Mouse (Mus musculus): Measurements from ENCODE around the gene Herpud2.

Gene Herpud2

DNA sequence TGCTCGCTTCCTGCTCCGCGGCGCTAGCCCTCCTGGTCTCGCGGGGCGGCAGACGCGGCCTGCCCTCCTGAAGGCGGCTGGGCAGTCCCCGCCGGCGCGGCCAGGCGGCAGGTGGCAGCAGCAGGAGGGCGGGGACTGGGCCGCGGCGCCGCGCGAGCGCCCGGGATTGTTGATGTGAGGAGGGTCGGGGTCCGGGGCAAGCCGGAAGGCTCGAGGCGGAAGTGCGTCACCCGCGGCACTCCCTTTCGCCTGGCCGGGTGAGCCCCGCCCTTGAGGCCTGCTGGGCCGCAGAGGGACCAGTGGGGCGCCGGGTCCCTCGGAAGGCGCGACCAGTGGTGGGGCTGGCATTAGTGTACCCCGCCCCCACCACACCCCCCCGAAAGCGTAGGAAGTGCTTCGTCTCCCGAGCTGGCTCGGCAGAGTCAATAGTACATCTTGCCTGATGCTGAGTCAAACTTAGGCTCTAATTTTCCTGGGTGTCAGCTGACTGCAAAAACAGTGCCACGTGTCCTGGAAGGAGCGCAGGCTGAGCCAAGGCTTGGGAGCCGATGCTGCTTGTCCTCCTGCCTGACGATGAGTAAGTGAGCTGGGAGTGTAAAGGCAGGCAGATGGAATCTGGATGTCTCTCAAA lies at the start of gene Herpud2:
TSS of gene Herpud2 (minus strand) at position 210 of the 631 bp plus-strand sequence.
- DNase-seq (ENCODE audit: low spot score): peak; percentile 93

DNA sequence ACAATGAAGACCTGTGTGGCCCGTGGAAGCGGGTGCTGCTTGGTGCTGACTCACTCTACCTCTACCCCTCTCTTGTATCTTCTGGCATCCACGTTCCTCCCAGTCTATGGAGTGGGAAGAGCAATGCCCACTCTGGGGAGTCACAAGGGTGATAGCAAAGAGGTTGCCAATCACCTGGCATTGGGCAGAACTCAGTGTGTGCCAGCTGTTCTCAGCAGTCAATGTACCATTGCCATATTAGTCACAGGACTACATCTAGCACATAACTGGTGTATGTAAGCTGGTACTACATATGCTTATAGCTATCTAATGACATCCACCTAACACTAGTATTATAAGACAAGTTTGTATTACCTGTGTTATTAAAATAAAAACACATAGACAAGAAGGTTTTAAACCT lies 49.4 kb upstream of the Herpud2 start:
- no peak for DNase-seq (ENCODE audit: low spot score)

DNA sequence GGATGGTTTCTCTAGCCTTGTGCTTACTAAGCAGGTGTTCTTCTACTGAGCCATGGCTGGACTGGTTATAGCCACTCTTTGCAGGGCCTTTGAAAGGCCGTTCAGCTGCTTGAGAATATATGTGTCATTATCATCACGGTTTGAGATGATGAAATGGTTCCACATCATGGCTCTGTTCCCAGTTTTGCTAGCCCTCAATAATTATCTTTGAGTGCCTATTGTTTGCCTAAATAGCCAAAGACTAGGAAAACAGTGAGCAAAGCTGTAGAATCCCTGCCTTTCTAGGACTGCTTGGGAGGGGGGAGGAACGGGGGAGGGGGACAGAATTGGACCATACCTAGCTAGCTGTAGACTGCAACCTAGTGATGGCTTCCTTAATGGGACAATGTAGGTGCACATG lies 48.5 kb upstream of the Herpud2 start:
- no peak for DNase-seq (ENCODE audit: low spot score)

DNA sequence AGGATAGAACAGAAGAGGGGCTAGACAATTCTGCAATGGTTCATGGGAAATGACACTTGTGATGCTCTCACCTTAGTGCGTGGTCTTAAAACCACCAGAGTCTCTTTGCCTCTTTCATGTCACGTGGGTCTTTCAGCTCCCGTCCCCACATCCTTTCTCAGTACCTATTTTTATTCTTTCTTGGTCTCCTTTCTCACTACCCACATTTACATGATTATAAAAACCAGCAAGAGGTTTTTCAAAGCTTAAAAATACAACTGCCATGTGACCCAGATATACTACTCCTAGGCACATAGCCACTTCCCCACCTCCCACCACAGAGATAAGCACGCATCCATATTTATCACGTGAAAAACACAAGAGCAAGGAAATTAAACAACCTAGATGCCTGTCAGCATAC lies 45.1 kb upstream of the Herpud2 start:
- DNase-seq (ENCODE audit: low spot score): no peak

DNA sequence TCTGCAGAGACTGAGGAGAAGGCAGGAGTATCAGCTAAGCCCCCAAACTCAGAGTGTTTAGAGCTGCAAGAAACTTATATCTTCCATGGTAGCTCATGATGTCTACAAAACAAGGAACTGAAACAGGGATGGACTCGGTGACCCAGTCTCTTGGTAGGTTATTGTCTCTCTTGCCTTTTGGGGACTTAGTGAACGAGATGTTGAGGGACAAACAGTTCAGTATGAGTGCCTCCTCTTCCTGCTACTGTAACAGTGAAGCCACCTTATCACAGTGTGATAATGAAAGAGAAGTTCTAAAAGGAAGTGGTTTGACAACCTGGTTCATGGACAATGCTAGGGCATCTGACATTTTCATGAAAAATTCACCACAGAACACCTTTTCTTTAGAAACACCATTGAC lies 40.0 kb upstream of the Herpud2 start:
- DNase-seq (ENCODE audit: low spot score): no peak

DNA sequence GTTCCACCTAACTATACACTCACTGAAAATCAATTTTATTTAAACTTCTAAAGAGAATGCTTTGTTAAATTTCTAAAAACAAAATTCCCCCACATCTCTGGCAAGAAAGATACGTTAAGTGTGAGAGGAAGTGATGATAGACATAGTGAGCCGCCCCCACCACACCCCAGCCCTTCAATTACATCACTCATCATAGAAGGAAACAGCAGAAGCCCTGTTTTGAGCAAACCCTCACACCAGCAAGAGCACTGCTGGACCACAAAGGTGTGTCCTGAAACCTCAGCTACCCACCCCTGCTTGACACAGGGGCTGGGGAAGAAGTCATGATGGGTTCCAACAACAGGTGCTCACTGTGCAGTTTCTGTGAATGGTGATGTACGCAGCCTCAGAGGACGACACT lies 34.9 kb upstream of the Herpud2 start:
- no peak for DNase-seq (ENCODE audit: low spot score)

DNA sequence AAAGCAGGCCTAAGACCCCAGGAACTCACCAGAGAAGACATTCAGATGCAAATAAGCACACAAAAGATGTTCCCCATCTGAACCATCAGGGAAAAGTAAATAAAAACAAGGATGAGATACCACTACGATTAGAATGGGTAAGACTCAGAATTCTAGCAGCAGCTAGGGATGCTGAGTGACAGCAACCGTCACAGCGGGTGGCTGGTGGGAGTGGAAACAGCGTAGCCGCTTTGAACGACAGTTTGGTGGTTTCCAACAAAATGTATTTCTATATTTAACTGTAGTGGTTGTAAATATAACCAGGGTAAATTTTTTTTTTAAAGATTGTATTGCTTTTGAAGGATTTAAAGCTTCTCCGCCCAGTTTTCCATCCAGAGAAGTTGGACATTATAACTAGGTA lies 34.2 kb upstream of the Herpud2 start:
- DNase-seq (ENCODE audit: low spot score): no peak

DNA sequence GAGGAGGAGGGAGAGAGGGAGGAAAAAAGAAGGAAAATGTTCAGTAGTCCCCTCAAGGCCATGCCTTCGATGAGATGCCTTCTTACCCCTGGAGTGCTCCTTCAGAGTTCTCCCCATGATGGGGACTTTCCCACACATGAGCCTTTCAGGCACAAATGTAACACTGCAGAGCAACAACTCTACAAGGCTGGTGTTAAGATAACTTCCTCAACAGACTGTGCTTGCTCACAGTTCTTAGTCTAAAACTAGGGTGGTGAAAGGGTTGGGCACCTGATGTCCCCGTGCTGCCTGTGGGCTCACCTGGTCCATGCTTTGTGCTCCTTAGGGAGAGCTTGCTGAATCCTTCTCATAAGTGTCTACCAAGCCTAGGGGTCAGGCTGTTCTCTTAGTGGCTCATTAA lies 33.0 kb upstream of the Herpud2 start:
- DNase-seq (ENCODE audit: low spot score): no peak

DNA sequence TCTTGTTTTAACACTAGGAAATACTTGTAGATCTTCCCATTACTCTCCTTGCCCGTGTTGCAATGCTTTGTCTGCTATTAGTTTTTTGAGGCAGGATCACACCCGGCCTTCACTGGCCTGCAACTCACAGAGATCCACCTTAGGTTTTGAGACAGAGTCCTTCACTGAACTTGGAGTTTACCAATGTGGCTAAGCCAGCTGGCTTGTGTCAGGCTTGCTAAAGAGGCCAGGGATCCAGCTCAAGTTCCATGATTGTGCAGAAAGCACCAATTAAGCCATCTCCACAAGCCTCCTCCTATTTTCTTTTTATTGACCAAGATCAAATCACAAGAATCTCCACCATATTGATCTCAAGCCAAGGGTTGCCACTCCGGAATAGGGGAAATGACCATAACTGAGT lies 26.4 kb upstream of the Herpud2 start:
- DNase-seq (ENCODE audit: low spot score): no peak

DNA sequence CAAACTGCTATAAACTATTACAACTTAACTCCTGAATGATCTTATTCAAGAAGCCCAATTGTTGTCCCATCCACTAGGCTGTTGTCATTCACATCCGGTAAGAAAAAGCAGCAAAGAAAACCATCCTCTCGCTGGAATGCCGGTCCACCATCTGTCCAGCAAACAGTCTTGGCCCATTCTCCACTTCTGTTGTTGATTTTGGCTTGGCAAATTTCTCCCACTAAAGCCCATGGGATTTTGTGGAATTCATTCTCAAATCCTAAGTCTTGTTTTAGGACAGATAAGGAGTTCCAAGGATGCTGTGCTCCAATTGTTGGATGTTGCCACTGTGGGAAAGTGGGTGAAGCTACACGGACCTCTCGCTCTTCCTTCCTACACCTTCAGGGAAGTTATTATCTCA lies 25.6 kb upstream of the Herpud2 start:
- no peak for DNase-seq (ENCODE audit: low spot score)

DNA sequence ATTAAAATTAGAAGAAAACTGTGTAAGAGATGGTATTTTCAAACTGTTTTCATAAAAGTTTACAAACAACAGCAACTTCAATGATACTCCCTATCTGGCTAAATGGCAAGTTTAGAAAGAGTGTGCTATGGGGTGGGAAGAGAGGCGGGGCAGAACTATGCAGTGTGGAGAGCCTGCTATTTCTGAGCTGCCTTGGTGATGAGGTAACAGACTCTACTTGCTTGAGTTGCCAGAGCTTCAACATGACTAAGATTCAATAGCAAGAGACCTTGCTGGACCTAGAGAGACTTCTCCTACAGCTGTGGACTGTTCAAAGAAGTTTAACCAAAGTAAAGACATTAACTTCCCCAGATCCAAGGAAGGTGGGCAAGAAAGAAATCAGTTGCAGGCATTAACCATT lies 24.9 kb upstream of the Herpud2 start:
- no peak for DNase-seq (ENCODE audit: low spot score)

DNA sequence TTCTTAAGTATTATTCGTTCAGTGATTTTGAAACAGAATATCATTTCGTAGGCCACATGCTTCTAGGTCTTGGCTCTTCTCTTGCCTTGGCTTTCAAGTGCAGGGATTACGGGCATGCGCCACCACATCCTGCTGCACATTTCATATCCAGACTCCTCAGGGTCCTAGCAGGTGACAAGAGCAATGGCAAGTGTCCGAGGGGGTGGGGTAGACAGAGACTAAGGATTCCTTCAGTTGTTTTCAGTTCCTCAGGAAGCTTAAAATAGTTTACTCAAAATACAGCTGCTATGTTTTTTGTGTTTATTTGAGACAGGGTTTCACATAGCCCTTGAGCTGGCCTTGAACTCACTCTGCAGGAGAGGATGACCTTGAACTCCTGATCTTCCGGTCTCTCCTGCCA lies 24.4 kb upstream of the Herpud2 start:
- peak; percentile 23 for DNase-seq (ENCODE audit: low spot score)

DNA sequence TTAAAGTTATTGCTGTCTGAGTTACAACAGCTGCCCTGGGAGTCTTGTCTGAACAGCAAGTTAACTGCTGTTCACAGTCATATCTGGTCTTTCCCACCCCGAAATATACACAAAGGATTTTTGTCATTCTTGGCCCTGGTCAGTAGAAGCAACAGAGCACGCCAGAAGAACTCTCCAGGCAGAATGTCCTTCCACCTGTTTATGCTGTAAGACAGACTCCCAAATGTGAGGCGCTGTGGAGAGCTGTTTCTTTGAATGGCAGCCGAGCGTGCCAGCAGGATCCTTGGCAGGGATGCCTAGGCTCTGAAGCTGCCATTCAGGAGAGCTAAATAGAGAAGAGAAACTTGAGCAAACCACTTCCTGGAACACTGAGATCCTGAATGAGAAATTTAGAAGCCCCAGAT lies 23.4 kb upstream of the Herpud2 start:
- peak; percentile 67 for DNase-seq (ENCODE audit: low spot score)

DNA sequence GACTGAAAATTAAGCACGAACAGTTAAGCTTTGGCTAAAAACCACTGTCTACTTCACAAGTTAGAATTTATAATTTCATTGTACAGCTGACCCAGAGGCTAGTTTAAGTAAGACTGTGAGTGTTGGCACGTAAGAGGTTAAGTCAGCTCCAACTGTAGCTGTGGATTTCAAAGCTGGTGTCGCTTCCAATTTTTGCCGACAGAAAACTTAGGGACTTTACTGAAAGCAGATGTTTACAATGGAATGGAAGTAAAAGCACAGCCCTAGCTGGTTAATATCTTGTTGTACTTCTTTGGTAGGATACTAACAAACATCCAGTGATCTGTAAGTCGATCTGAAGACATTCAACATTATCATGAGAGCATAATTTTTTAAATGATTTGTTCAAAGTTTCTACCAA lies 23.0 kb upstream of the Herpud2 start:
- no peak for DNase-seq (ENCODE audit: low spot score)

DNA sequence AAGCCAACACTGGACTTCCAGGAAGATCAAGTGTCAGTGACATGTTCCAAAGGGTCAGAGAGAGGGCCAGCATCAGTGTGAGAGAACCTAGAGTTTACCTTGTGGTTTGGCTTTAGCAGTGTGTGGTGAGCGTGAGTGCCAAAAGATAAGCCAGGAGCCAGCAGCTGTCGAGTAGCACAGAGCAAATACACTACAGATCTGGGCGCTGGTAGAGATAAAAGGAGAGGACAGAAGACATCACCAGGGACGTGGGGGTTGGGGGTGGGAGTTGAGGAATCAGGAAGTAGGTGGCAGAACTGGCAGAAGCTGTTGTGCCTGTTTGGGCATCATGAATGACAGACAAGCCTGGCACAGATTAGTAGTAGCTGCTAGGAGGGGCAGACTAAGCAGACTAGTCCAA lies 21.6 kb upstream of the Herpud2 start:
- peak; percentile 51 for DNase-seq (ENCODE audit: low spot score)

DNA sequence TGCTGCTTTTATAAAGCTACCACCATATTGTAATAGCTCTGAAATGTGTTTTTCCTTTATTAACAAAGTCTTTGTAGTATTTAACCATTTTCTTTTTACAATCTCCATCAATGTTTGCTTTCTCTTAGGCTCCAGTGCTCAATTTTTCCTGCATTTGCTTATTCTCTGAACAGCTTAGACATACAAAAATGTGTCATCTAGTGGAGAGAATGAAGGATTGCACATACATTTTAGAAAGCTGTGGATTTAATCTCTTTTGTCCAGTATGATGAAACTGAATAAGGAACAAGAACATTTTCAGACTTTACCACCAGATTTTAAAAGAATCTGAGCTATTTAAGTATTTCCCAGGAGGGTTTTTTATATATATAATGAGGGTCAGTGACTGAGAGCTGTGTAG lies 18.0 kb upstream of the Herpud2 start:
- no peak for DNase-seq (ENCODE audit: low spot score)

DNA sequence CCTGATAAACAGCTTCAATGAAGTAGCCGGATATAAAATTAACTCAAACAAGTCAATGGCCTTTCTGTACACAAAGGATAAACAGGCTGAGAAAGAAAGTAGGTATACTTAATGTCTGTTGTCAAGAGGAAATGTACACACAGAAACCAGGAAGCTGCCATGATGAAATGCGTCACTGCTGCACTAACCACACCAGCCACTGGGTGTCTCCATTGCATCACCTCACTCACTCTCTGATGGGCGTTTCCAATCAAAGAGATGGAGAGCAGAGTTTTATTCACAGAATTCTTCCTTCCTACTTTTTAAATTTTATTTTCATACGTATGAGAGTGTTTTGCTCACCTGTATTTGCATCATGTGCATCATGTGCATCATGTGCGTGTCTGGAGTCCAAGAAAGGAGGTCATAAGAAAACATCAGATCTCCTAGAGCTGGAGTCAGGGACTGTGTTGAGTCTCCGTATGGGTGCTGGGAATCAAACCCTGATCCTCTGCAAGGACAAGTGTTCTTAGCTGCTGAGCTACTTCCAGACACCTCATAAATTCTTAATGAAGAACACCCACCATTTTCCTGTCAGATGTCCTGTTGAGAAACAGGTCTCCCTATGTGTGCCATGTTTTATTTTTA lies 16.0 kb upstream of the Herpud2 start:
- DNase-seq (ENCODE audit: low spot score): no peak

DNA sequence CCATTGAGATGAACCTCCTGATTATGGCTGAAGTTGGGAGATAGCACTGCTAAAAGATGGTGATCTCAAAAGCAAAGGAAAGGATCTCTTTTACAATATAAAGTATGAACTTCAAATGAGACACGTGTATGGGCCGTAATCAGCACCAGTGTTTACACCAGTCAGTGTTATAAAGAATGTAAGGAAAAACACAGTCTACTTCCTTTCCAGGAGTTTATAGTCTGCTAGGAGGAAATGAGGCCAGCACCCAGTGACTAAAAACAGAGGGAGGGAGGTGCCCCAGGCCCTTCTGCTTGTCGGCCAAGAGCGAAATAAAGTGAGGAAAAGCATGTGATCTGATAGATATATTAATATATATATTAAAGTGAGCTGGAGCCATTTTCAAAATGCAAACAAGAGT lies 6.6 kb upstream of the Herpud2 start:
- DNase-seq (ENCODE audit: low spot score): no peak

DNA sequence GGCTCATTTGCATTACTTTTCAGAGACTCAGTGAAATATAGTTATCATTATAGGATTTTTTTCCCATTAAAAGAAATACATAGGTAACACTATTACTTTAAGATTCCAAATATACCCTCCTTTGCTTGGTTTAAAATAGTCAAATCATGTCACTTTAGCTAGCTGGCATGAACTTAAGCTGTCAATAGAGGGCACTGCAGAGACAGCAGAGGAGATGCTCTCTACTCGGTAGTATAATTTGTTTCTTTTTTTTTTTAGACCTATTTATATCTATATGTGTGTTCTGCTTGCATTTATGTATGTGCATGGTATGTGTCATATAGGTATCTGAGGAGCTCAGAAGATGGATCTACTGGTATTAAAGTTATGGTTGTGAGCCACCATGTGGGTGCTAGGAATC lies 4.8 kb upstream of the Herpud2 start:
- no peak for DNase-seq (ENCODE audit: low spot score)

DNA sequence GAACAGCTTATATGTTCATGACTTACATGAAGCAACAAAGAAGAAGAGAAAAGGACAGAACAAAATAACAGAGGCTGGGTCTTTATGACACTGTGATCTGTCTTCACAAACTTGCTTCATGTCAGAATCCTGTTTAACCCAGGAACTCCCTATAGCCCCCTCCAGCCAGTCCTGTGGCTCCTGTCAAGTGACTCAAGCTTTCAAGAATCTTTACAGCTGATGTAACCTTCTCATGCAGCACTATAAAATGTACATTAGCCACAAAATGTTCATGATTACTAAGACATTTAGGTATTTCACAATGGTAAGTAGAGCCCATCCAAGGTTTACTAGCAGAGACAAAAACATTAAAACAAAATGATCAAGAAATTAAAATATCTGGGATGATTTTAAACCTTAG lies 1.4 kb upstream of the Herpud2 start:
- no peak for DNase-seq (ENCODE audit: low spot score)

DNA sequence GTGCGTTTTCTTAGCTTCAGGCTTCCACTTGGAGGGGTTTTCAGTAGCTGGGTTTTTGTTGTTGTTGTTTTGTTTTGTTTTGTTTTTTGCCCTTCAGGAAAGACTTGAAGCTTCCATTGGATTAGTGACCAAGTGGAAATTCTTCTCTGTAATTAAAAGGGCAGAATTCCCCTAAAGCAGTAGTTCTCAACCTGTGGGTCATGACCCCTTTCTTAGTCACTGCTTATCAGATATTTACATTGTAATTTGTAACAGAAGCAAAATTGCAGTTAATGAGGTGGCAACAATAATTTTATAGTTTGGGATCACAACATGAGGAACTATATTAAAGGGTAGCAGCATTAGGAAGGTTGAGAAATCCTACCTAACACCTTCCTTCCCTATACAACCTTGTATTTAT lies 837 bp upstream of the Herpud2 start:
- no peak for DNase-seq (ENCODE audit: low spot score)

DNA sequence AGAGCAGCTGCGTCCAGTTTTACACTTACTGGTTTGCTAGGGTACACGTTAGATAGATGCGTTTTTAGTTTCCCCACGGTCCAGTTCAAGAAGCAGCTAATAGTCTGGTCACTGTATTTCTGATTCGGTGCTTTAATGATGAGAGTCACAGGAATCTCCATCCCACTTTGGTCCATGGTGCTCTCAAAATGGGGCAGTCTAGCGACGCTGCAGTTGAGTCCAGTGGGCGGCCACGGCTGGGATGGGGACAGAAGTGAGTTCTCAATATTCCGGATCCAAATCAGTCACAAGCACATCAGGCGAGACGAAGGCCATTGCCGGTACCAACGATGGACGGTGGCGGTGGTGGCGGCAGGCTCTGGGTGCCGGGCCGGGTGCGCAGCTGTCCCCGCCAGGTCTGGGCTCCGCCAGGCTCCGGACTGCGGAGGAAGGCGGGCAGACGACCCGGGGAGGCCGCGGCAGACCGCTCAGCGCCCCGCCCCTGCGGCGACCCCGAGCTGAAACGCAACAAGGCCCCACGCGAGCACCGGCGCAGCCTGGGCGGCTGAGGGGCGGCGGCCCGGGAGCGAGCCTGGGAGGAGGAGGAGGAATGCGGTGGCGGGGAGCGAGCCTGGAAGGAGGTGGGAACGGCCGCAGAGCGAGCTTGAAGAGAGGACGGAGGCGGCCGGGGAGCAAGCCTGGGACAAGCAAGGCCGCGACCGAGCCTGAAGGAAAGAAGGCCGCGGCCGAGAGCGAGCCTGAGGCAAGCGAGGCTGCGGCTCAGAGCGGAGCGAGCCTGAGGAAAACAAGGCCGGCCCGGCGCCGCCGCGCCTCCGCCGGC lies 619 bp downstream of the Herpud2 start:
- DNase-seq (ENCODE audit: low spot score): peak; percentile 66

DNA sequence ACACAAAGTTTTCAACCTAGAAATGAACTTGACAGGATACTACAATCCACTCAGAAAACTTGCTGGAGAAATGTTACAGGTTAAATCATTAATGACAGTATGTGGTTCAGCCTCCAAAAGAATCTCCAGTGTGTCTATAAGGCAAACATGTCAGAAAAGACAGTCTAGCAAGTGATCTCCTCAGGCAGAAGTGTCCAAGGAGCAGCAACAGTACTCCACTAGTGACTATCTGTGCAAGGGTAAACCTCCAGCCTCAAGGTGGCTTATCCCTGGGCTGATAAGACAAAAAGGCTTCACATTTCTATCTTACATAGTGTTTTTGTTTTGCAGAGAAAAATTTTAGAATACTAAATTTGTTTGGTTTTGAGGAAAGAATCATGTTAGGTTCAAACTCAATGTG lies 2.9 kb downstream of the Herpud2 start:
- no peak for DNase-seq (ENCODE audit: low spot score)

DNA sequence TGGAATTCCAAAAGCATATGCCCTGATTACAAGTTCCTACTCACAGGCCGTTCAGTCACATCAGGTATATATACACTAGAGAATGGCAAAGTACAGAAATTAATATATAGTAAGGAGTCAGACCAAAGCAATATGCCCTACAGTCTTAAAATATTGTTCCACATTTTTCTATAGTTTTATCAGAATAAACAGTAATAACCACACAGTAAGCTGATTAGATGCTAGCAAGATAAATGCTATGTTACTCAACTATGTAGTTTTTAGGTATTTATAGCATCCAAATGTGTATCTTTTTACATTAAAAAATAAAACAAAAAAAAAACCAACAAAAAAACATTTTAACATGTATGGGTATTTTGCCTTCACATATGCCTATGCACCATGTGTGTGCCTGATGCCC lies 5.7 kb downstream of the Herpud2 start:
- DNase-seq (ENCODE audit: low spot score): no peak

All from ovary, adult 18-20 months (tissue).